Mouse (Mus musculus) neural tube, embryonic 11.5 days (tissue): ENCODE measurements at regions not wholly inside any gene's neighbourhood (a gene's known extent, or its start where the extent isn't known, plus 50 kb on each side); places are given as distances from the start of the nearest gene placed in this dataset.

Experiments
- ATAC-seq: fragments of 200-750 bp; cut with Nextera tagmentation; 2 replicates; pipeline ENCODE4 v1.8.0; 2017; ENCODE audit warnings: moderate number of reproducible peaks, mild to moderate bottlenecking, moderate TSS enrichment, moderate library complexity; ENCODE audit not compliant: insufficient read depth, low FRiP score, low TSS enrichment
- DNase-seq: peaks from one replicate; pipeline ENCODE4 v3.0.0-alpha.2; 2015; ENCODE audit warnings: low spot score
- H3K27ac ChIP-seq: fragments of 300-500 bp; sonication (generic); 2 replicates; pipeline ENCODE4 v1.5.1; 2014; ENCODE audit warnings: low read depth, mild to moderate bottlenecking, low read length
- H3K27me3 ChIP-seq: fragments of 300-500 bp; sonication (generic); 2 replicates; pipeline ENCODE4 v1.6.1; 2014; ENCODE audit warnings: mild to moderate bottlenecking, low read length, mixed read lengths; ENCODE audit not compliant: control insufficient read depth, insufficient read depth
- H3K36me3 ChIP-seq: fragments of 300-500 bp; sonication (generic); 2 replicates; pipeline ENCODE4 v1.6.1; 2014; ENCODE audit warnings: mild to moderate bottlenecking, low read length, moderate library complexity, mixed read lengths; ENCODE audit not compliant: control insufficient read depth, insufficient read depth
- H3K4me1 ChIP-seq: fragments of 300-500 bp; sonication (generic); 2 replicates; pipeline ENCODE4 v1.6.1; 2014; ENCODE audit warnings: low read length, mixed read lengths; ENCODE audit not compliant: control insufficient read depth, insufficient read depth
- H3K4me2 ChIP-seq: fragments of 300-500 bp; sonication (generic); 2 replicates; pipeline ENCODE4 v1.6.1; 2014; ENCODE audit warnings: low read depth, mild to moderate bottlenecking, moderate library complexity
- H3K4me3 ChIP-seq: fragments of 300-500 bp; sonication (generic); 2 replicates; pipeline ENCODE4 v1.5.1; 2014; ENCODE audit warnings: low read depth, low read length
- H3K9ac ChIP-seq: fragments of 300-500 bp; sonication (generic); 2 replicates; pipeline ENCODE4 v1.6.1; 2014; ENCODE audit warnings: mild to moderate bottlenecking, low read length
- H3K9me3 ChIP-seq: fragments of 300-500 bp; sonication (generic); 2 replicates; pipeline ENCODE4 v1.6.1; 2016; ENCODE audit warnings: low read length; ENCODE audit not compliant: control insufficient read depth
- WGBS: fragments of 180-500 bp; shearing (Covaris S2); extraction: QIAGEN DNeasy Blood & Tissue Kit; methylation state at CpG from one replicate; pipeline ENCODE4 v1.1.7; 2014; 5-methylcytosine and 5-hydroxymethylcytosine counted together

DNA sequence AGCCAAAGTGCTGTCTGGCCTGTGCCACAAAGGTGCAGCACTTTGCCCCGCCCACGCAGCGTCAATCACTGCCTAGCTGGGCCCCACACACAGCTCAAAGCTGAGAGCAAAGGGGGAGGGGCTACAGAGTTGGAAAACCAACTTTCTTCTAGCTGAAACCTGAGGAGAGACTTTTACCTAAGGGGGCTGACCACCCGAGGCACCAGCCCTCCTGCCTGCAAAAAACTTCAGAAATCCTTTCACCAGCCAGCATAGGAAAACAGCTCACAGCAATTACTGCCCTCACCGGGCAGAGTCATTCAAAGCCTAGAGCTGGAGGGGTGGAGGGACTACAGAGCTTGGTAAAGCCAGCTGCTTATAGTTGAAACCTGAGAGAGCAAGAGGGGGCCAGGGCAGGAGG is 74.6 kb upstream of the Pabpc5 start:
- no peaks in the 10 kb centered on the region for H3K4me1 ChIP-seq
- ATAC-seq (no peak), DNase-seq (peak; percentile 18)
- H3K27ac ChIP-seq, result no peak overlapping the region
- no peaks in the 10 kb centered on the region for H3K9me3 ChIP-seq
- WGBS, result 49% methylated on average over 5 of the region's 5 CpGs
- H3K4me3 ChIP-seq, result no peak overlapping the region
- H3K4me2 ChIP-seq, result no peak overlapping the region
- H3K36me3 ChIP-seq, result no peaks in the 10 kb centered on the region
- no peaks in the 10 kb centered on the region for H3K27me3 ChIP-seq
- no peak overlapping the region for H3K9ac ChIP-seq
